Mouse (Mus musculus) hindbrain, embryonic 11.5 days (tissue): ENCODE results near the gene Scd1. TPM values are rescaled to one million over a fixed set of nuclear protein-coding genes. Genes with fewer than 3 reads are reported as not detected.

Source experiments
- ATAC-seq: fragments of 200-750 bp; cut with Nextera tagmentation; 2 replicates; pipeline ENCODE4 v1.8.0; 2017; ENCODE audit warnings: mild to moderate bottlenecking, moderate TSS enrichment, moderate library complexity; ENCODE audit not compliant: low FRiP score
- DNase-seq: peaks from one replicate; pipeline ENCODE4 v3.0.0-alpha.2; 2015; ENCODE audit warnings: low spot score
- H3K27ac ChIP-seq: fragments of 300-500 bp; sonication (generic); 2 replicates; pipeline ENCODE4 v1.5.1; 2014; ENCODE audit warnings: mild to moderate bottlenecking, low read depth, low read length
- H3K27me3 ChIP-seq: fragments of 300-500 bp; sonication (generic); 2 replicates; pipeline ENCODE4 v1.6.1; 2014; ENCODE audit warnings: mild to moderate bottlenecking, low read length, moderate library complexity, mixed read lengths; ENCODE audit not compliant: control insufficient read depth, insufficient read depth
- H3K36me3 ChIP-seq: fragments of 300-500 bp; sonication (generic); 2 replicates; pipeline ENCODE4 v1.6.1; 2014; ENCODE audit warnings: mild to moderate bottlenecking, low read length, moderate library complexity, mixed read lengths; ENCODE audit not compliant: control insufficient read depth, insufficient read depth
- H3K4me1 ChIP-seq: fragments of 300-500 bp; sonication (generic); replicated peaks from 2 replicates; pipeline ENCODE4 v1.6.1; 2014; ENCODE audit warnings: low read length, mixed read lengths; ENCODE audit not compliant: control insufficient read depth, insufficient read depth
- H3K4me2 ChIP-seq: fragments of 300-500 bp; sonication (generic); replicated peaks from 2 replicates; pipeline ENCODE4 v1.6.1; 2014; ENCODE audit warnings: mild to moderate bottlenecking, low read depth, low read length
- H3K4me3 ChIP-seq: fragments of 300-500 bp; sonication (generic); 2 replicates; pipeline ENCODE4 v1.5.1; 2014; ENCODE audit warnings: low read depth, low read length
- H3K9ac ChIP-seq: fragments of 300-500 bp; sonication (generic); 2 replicates; pipeline ENCODE4 v1.6.1; 2014; ENCODE audit warnings: low read depth, low read length
- H3K9me3 ChIP-seq: fragments of 300-500 bp; sonication (generic); 2 replicates; pipeline ENCODE4 v1.6.1; 2016; ENCODE audit warnings: low read length; ENCODE audit not compliant: control insufficient read depth
- WGBS: fragments of 180-500 bp; shearing (Covaris S2); extraction: QIAGEN DNeasy Blood & Tissue Kit; methylation state at CpG from one replicate; pipeline ENCODE4 v1.1.7; 2014; 5-methylcytosine and 5-hydroxymethylcytosine counted together
- polyA plus RNA-seq: library from polyadenylated mRNA; unstranded; fragments of >200 nt; fragmentation: Nextera tagmentation; extraction: Ambion mirVana; gene quantifications from 2 replicates; pipeline ENCODE4 v1.2.1, GENCODE M21; 2014

The Scd1 gene
- 11.2 and 11.8 TPM in 2 replicates for polyA plus RNA-seq

DNA sequence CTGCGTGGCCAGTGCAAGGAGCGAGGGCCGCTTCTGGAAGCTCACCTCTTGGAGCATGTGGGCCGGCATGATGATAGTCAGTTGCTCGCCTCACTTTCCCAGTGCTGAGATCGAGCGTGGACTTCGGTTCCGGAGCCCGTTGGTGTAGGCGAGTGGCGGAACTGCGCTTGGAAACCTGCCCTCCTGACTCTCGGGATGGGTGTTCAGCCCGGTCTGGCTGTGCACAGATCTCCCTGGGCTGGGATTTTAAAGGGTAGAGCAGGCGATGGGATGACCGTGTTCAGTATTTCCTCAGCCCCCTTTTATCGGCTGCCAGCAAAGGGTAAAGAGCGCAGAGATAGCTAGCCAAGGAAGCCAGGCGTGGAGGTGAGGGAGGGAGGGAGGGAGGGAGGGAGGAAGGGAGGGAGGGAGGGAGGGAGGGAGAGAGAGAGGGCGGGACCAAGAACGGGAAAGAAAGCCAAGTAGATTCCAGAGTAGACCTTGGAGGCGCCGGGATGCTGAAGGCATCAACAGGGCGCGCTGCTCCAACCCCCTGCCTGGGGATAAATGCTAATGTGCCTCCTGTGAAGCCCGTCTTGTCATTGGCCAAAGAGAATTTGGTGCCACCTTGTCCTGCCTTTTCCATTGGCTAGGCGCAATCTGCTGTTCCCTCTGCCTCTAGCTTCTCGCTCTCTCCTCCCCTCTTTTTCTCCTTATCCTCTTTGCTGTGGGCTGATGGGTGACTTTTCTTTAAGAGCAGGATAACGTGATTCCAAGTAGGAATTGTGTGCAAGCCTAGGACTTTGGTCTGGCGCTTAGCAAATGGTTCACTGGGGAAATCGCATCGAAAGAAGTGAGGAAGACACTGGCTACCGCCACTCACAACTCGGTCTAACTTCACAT lies at the start of gene Scd1:
Gene Scd1 (minus strand): TSS at position 539 of the 882 bp plus-strand sequence.
- DNase-seq, result peak; percentile 74
- peaks cover 3% of the 10 kb centered on the region; the same call in 1 of the 2 replicates for H3K4me1 ChIP-seq
- H3K9ac ChIP-seq, result peak within 1 kb of the TSS; percentile 45
- peak within 1 kb of the TSS; percentile 60 for H3K4me2 ChIP-seq
- H3K27me3 ChIP-seq, result no peaks in the 10 kb centered on the region
- no peaks in the 10 kb centered on the region for H3K36me3 ChIP-seq
- under 1% methylated on average over 34 of the region's 35 CpGs for WGBS
- H3K4me3 ChIP-seq, result peak within 1 kb of the TSS; percentile 41
- ATAC-seq, result peak; percentile 92
- no peaks in the 10 kb centered on the region for H3K9me3 ChIP-seq
- H3K27ac ChIP-seq, result peak within 1 kb of the TSS; percentile 30

DNA sequence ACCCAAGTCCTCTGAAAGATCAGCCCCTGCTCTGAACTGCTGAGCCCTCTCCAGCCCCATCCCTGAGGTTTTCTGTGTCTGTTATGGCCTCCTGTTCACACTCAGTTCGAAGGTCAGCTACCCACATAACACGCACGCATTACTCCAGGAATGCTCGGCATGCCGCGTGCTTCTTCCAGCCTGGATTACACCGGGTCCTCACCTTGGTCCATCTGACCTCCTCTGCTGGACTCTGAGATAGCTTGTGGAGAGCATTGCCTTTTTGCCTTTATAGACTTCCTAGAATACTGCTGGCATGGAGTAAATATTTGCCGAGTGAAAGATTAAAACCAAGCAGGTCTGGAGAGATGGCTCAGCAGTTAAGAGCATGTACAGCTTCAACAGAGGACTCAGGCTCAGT lies 47.7 kb upstream of the Scd1 start:
- ATAC-seq (no peak), DNase-seq (no peak)
- no peak overlapping the region for H3K9ac ChIP-seq
- H3K36me3 ChIP-seq, result no peaks in the 10 kb centered on the region
- H3K27me3 ChIP-seq, result no peaks in the 10 kb centered on the region
- no peaks in the 10 kb centered on the region for H3K4me1 ChIP-seq
- no peak overlapping the region for H3K4me2 ChIP-seq
- no peak overlapping the region for H3K4me3 ChIP-seq
- H3K27ac ChIP-seq, result no peak overlapping the region
- 88% methylated on average over 8 of the region's 8 CpGs for WGBS
- H3K9me3 ChIP-seq, result no peaks in the 10 kb centered on the region

DNA sequence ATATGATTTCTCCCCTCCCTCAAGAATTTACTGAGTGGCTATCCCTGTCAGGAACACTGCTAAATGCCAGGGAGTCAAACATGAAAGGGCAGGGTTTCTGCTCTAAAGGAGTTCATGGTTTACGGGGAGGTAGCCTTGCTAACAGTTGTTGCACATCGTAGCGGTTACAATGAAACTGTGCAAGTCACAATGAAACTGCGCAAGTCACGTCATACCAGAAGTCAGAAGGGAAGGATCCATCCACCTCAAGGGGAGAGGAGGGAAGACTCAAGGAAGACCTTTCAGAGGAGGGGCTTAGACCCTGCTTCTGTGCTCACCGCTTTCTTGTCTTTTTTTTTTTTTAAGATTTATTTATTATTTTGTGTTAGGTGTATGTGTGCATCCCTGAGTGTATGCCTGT lies 47.2 kb upstream of the Scd1 start:
- no peak for DNase-seq
- no peaks in the 10 kb centered on the region for H3K36me3 ChIP-seq
- H3K4me1 ChIP-seq, result no peaks in the 10 kb centered on the region
- no peaks in the 10 kb centered on the region for H3K9me3 ChIP-seq
- H3K4me2 ChIP-seq, result no peak overlapping the region
- 95% methylated on average over 6 of the region's 6 CpGs for WGBS
- no peak overlapping the region for H3K4me3 ChIP-seq
- H3K9ac ChIP-seq, result no peak overlapping the region
- H3K27me3 ChIP-seq, result no peaks in the 10 kb centered on the region
- no peak for ATAC-seq
- H3K27ac ChIP-seq, result no peak overlapping the region

DNA sequence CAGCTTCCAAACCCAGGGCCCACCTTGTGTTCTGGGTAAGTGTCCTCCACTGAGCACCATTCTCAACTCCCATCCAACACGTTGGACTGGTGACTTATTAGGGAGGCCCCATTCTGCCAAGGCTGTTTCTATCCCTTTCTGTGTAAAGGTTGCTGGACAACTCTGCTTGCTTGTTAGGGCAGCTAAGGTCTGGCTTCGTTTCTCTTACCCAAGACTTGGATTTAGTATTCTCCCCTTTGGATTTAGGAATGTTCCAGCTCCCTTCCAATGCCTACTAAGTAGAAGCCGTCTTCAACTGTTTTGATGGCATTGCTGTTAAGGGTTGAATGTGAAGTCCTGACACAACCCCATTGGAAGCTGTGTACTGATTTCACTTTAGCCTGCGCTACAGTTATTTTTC lies 40.2 kb upstream of the Scd1 start:
- no peak for DNase-seq
- no peak for ATAC-seq
- Histone ChIP-seq H3K27me3 (no peaks in the 10 kb centered on the region), H3K36me3 (no peaks in the 10 kb centered on the region), H3K9me3 (no peaks in the 10 kb centered on the region), H3K27ac (no peak overlapping the region), H3K4me2 (no peak overlapping the region), H3K4me1 (no peaks in the 10 kb centered on the region), H3K4me3 (no peak overlapping the region), H3K9ac (no peak overlapping the region)
- WGBS, result 79% methylated on average over 4 of the region's 4 CpGs

DNA sequence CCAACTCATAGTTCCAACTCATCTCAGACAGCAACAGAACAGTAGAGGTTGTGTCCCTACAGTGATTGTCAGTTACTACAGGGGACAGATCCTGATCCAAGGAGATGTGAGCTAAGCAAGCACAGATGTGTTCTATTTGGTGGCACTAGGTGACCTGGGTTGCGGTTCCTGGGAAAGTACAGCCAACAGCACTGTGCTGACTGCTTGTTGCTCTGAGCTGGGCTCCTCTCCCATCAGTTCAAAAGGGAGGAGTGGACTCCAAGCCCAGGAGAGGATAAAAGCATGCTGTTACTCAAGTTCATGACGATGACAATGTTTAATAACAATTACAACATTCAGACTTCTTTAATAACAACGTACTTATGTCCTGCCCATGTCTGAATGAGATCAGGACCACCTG lies 38.1 kb upstream of the Scd1 start:
- no peak overlapping the region for H3K27ac ChIP-seq
- H3K4me2 ChIP-seq, result no peak overlapping the region
- no peaks in the 10 kb centered on the region for H3K9me3 ChIP-seq
- H3K4me3 ChIP-seq, result no peak overlapping the region
- no peaks in the 10 kb centered on the region for H3K4me1 ChIP-seq
- WGBS, result 94% methylated on average over 3 of the region's 3 CpGs
- DNase-seq (no peak), ATAC-seq (no peak)
- no peak overlapping the region for H3K9ac ChIP-seq
- H3K36me3 ChIP-seq, result no peaks in the 10 kb centered on the region
- no peaks in the 10 kb centered on the region for H3K27me3 ChIP-seq

DNA sequence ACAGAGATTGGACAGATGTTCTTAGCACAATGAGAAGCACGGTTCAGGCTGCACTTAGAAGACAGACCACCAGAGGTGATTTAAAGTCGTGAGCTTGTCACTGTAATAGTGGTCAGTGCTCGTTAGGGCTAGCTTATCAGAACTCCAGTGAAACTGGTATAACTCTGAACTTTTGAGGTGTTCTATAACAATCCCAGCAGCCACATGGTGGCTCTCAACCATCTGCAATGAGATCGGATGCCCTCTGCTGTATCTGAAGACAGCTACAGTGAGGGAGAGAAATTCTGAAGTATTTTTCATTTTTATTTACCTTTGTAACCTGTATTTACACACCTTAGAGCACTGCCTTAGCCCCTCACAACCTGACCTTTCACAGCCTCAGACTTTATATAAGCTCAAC lies 31.6 kb upstream of the Scd1 start:
- WGBS, result 61% methylated on average over 4 of the region's 4 CpGs
- Histone ChIP-seq H3K27me3 (no peaks in the 10 kb centered on the region), H3K4me1 (no peaks in the 10 kb centered on the region), H3K27ac (no peak overlapping the region), H3K9ac (no peak overlapping the region), H3K4me2 (no peak overlapping the region), H3K4me3 (no peak overlapping the region), H3K36me3 (no peaks in the 10 kb centered on the region), H3K9me3 (no peaks in the 10 kb centered on the region)
- DNase-seq, result no peak
- ATAC-seq, result no peak

DNA sequence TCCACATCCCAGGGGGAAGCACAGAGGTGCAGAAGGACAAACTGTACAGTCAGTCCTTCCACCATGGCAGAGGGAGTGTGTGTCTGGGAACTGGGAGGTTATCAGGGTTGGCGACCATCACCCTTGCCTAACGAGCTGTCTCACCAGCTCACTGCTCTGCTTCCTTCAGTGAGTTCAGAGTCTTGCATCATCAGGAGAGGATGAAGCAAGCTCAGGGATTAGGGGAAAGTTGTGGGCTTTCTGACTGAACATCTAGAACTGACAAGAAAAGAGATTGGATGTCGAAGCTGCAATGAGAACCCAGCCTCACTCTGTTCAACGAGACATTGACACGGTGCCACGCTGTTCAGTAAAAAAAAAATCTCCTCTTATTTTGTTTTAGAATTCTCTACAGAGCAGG lies 30.3 kb upstream of the Scd1 start:
- H3K27ac ChIP-seq, result no peak overlapping the region
- 80% methylated on average over 6 of the region's 6 CpGs for WGBS
- no peaks in the 10 kb centered on the region for H3K9me3 ChIP-seq
- H3K9ac ChIP-seq, result no peak overlapping the region
- H3K27me3 ChIP-seq, result no peaks in the 10 kb centered on the region
- H3K4me3 ChIP-seq, result no peak overlapping the region
- no peak for ATAC-seq
- H3K4me2 ChIP-seq, result no peak overlapping the region
- no peak for DNase-seq
- no peaks in the 10 kb centered on the region for H3K4me1 ChIP-seq
- H3K36me3 ChIP-seq, result no peaks in the 10 kb centered on the region

DNA sequence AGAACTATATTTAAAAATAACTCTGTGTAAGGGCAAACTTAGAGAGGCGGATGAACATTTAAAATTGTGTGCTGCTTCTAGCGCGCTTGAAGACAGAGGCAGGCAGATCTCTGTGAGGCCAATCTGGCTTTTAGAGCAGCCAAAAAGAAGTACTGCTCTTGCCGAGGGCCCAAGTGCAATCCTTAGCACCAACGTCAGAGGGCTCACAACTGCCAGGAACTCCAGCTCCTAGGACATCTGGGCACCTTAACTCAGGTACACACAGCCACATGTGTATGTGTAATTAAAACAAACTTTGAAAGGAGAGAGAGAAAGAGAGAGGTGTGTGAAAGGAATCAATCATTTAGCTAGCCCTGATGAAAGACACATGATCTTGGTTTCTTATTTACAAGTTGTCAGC lies 24.4 kb upstream of the Scd1 start:
- Histone ChIP-seq H3K4me2 (no peak overlapping the region), H3K36me3 (no peaks in the 10 kb centered on the region), H3K4me1 (no peaks in the 10 kb centered on the region), H3K9me3 (no peaks in the 10 kb centered on the region), H3K27ac (no peak overlapping the region), H3K4me3 (no peak overlapping the region), H3K27me3 (no peaks in the 10 kb centered on the region), H3K9ac (no peak overlapping the region)
- ATAC-seq (no peak), DNase-seq (no peak)
- WGBS, result 82% methylated on average over 5 of the region's 5 CpGs

DNA sequence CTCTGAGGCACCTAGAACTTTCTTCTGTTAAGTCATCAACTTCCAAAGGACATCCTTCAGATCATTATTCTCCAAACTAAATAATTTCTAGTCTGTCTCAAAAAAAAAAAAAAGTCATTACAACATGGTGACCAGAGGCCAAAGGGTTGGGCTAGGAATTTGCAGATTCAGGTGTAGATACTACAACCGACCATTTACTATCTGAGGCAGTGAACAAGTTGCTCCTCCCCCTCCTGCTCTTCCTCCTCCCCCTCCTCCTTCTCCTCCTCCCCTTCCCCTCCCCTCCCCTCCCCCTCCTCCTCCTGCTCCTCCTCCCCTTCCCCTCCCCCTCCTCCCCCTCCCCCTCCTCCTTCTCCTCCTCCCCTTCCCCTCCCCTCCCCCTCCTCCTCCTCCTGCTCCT lies 20.0 kb upstream of the Scd1 start:
- no peak for DNase-seq
- 69% methylated on average over 1 of the region's 1 CpGs for WGBS
- Histone ChIP-seq H3K27ac (no peak overlapping the region), H3K9ac (no peak overlapping the region), H3K4me2 (no peak overlapping the region), H3K4me3 (no peak overlapping the region), H3K4me1 (no peaks in the 10 kb centered on the region), H3K27me3 (no peaks in the 10 kb centered on the region), H3K9me3 (no peaks in the 10 kb centered on the region), H3K36me3 (no peaks in the 10 kb centered on the region)
- no peak for ATAC-seq
